Mouse (Mus musculus): ENCODE results near the gene Oma1. TPM values are rescaled to one million over a fixed set of nuclear protein-coding genes. Genes with fewer than 3 reads are reported as not detected.

Oma1 gene
- polyA plus RNA-seq, 1 experiment: 7.2 TPM

DNA sequence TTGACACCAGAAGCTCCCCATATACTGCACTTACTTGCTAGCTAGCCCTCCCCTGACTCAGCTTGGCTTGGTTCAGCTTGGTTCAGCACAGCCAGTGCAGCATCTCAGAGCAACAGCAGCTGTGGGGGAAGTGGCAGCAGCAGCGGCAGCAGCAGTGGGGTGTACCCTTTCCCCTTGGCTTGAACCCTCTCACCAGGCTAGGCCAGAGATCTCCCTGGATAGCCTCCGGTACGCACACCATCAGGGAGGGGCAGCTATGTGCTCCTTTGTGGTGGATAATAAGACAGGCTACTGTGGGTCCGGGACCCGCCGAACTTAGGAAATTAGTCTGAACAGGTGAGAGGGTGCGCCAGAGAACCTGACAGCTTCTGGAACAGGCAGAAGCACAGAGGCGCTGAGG lies 40.6 kb upstream of the Oma1 start:
- no peaks in the 10 kb centered on the region for H3K36me3 ChIP-seq (ENCODE audit: control insufficient read depth, insufficient read depth)
- no peak overlapping the region for H3K4me3 ChIP-seq

DNA sequence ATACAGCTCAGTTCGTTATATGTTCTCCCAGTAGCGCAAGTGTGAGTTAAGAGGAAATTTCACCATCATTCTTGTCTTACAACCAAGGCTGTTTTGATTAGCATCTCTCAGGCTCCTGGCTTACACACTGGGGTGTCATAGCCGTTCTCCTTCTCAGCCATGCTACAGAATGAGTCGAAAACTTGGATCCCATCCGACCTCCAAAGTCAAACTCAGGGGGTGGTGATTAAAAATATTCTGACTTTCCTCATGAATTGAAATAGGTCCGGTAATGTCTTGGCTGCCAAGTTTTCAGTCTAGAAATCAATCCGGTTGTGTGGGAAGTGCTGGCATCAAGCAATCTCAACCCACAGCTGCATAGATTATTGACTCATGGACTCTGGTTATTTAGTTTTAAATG lies 25.3 kb upstream of the Oma1 start:
- Histone ChIP-seq H3K36me3 (ENCODE audit: control insufficient read depth, insufficient read depth) (no peaks in the 10 kb centered on the region), H3K79me2 (ENCODE audit: control insufficient read depth, insufficient read depth) (no peaks in the 10 kb centered on the region), H3ac (ENCODE audit: control insufficient read depth, insufficient read length) (no peak overlapping the region), H3K27me3 (ENCODE audit: control insufficient read depth, insufficient read depth, insufficient read length) (no peaks in the 10 kb centered on the region), H3K4me2 (ENCODE audit: low read depth) (no peak overlapping the region), H3K4me3 (no peak overlapping the region)
- TF ChIP-seq TCF3 (IDR thresholded peaks at IDR 0.05; ENCODE audit: insufficient read length, low read depth) (no peak), TCF12 (IDR thresholded peaks at IDR 0.05; ENCODE audit: insufficient read depth, poor library complexity, severe bottlenecking) (no peak), REST (IDR thresholded peaks at IDR 0.05; ENCODE audit: insufficient read depth, insufficient read length) (no peak), POLR2A (IDR thresholded peaks at IDR 0.05; ENCODE audit: insufficient read length, low read depth) (no peak), USF1 (IDR thresholded peaks at IDR 0.05; ENCODE audit: low read depth) (no peak), SRF (IDR thresholded peaks at IDR 0.05; ENCODE audit: control insufficient read depth, insufficient read length, low read depth) (no peak), CEBPB (IDR thresholded peaks at IDR 0.05; ENCODE audit: insufficient read depth, poor library complexity, severe bottlenecking) (no peak), E2F4 (IDR thresholded peaks at IDR 0.05; ENCODE audit: insufficient read depth) (no peak), MYOD1 (IDR thresholded peaks at IDR 0.05; ENCODE audit: control insufficient read depth in 1 of 3, insufficient read length in 2 of 3, low read depth in 2 of 3) (no peak)

More for the DNA sequence above, 40.6 kb upstream of the Oma1 start:
- H3K27me3 ChIP-seq (ENCODE audit: control insufficient read depth, insufficient read depth, insufficient read length): no peaks in the 10 kb centered on the region
- H3K4me2 ChIP-seq (ENCODE audit: low read depth): no peak overlapping the region
- no peaks in the 10 kb centered on the region for H3K79me2 ChIP-seq (ENCODE audit: control insufficient read depth, insufficient read depth)
- TF ChIP-seq USF1 (IDR thresholded peaks at IDR 0.05; ENCODE audit: low read depth): no peak
- TF ChIP-seq POLR2A (IDR thresholded peaks at IDR 0.05; ENCODE audit: insufficient read length, low read depth): no peak
- no peak for TF ChIP-seq E2F4 (IDR thresholded peaks at IDR 0.05; ENCODE audit: insufficient read depth)
- TF ChIP-seq TCF3 (IDR thresholded peaks at IDR 0.05; ENCODE audit: insufficient read length, low read depth): no peak
- TF ChIP-seq TCF12 (IDR thresholded peaks at IDR 0.05; ENCODE audit: insufficient read depth, poor library complexity, severe bottlenecking): no peak
- TF ChIP-seq REST (IDR thresholded peaks at IDR 0.05; ENCODE audit: insufficient read depth, insufficient read length): no peak
- no peak for TF ChIP-seq SRF (IDR thresholded peaks at IDR 0.05; ENCODE audit: control insufficient read depth, insufficient read length, low read depth)
- TF ChIP-seq POLR2AphosphoS2 (IDR thresholded peaks at IDR 0.05; ENCODE audit: insufficient read length, low read depth): no peak
- no peak for TF ChIP-seq MYOD1 (IDR thresholded peaks at IDR 0.05; ENCODE audit: control insufficient read depth in 1 of 3, insufficient read length in 2 of 3, low read depth in 2 of 3)
- TF ChIP-seq CEBPB (IDR thresholded peaks at IDR 0.05; ENCODE audit: insufficient read depth, poor library complexity, severe bottlenecking): no peak
- no peak for TF ChIP-seq MYOG (IDR thresholded peaks at IDR 0.05; ENCODE audit: control insufficient read depth in 1 of 3, insufficient read depth in 1 of 3, insufficient read length in 2 of 3, low read depth in 2 of 3)
- no peak for TF ChIP-seq MAX (IDR thresholded peaks at IDR 0.05; ENCODE audit: low read depth)
- H3ac ChIP-seq (ENCODE audit: control insufficient read depth, insufficient read length): no peak overlapping the region

DNA sequence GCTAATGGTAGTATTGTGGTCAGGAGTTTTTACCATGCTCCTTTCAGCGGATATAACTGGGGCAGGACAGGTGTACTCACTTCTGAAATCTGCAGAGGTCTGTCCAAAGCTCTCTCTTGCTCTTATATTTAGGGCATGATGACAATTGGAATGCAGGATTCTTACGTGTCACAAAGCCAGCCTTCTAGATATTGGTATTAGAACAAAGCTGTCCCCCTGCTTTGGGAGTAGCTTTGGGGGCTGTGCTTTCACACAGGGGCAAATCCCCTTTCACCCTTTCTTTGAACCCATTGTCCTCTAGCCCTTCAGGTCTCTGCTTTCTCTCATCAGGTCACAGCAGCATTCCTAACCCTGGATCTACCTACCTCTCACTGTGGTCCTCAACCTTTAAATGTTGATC lies 22.8 kb upstream of the Oma1 start, which contains the start of gene 4921539E11Rik:
4921539E11Rik (minus strand) TSS at position 101 of the 400 bp plus-strand sequence.
- H3K4me2 ChIP-seq (ENCODE audit: low read depth): no peak within 1 kb of the TSS
- no peaks in the 10 kb centered on the region for H3K27me3 ChIP-seq (ENCODE audit: control insufficient read depth, insufficient read depth, insufficient read length)
- no peak within 1 kb of the TSS for H3ac ChIP-seq (ENCODE audit: control insufficient read depth, insufficient read length)
- TF ChIP-seq E2F4 (IDR thresholded peaks at IDR 0.05; ENCODE audit: insufficient read depth): no peak
- TF ChIP-seq MYOG (IDR thresholded peaks at IDR 0.05; ENCODE audit: control insufficient read depth in 1 of 3, insufficient read depth in 1 of 3, insufficient read length in 2 of 3, low read depth in 2 of 3): no peak
- no peak for TF ChIP-seq POLR2AphosphoS2 (IDR thresholded peaks at IDR 0.05; ENCODE audit: insufficient read length, low read depth)
- TF ChIP-seq USF1 (IDR thresholded peaks at IDR 0.05; ENCODE audit: low read depth): no peak
- TF ChIP-seq MYOD1 (IDR thresholded peaks at IDR 0.05; ENCODE audit: control insufficient read depth in 1 of 3, insufficient read length in 2 of 3, low read depth in 2 of 3): no peak
- no peak for TF ChIP-seq MAX (IDR thresholded peaks at IDR 0.05; ENCODE audit: low read depth)
- no peak for TF ChIP-seq CEBPB (IDR thresholded peaks at IDR 0.05; ENCODE audit: insufficient read depth, poor library complexity, severe bottlenecking)
- TF ChIP-seq SRF (IDR thresholded peaks at IDR 0.05; ENCODE audit: control insufficient read depth, insufficient read length, low read depth): no peak
- TF ChIP-seq TCF12 (IDR thresholded peaks at IDR 0.05; ENCODE audit: insufficient read depth, poor library complexity, severe bottlenecking): no peak
- TF ChIP-seq REST (IDR thresholded peaks at IDR 0.05; ENCODE audit: insufficient read depth, insufficient read length): no peak
- TF ChIP-seq TCF3 (IDR thresholded peaks at IDR 0.05; ENCODE audit: insufficient read length, low read depth): no peak
- no peak for TF ChIP-seq POLR2A (IDR thresholded peaks at IDR 0.05; ENCODE audit: insufficient read length, low read depth)
- H3K79me2 ChIP-seq (ENCODE audit: control insufficient read depth, insufficient read depth): no peaks in the 10 kb centered on the region
- H3K4me3 ChIP-seq: no peak within 1 kb of the TSS
- no peaks in the 10 kb centered on the region for H3K36me3 ChIP-seq (ENCODE audit: control insufficient read depth, insufficient read depth)

DNA sequence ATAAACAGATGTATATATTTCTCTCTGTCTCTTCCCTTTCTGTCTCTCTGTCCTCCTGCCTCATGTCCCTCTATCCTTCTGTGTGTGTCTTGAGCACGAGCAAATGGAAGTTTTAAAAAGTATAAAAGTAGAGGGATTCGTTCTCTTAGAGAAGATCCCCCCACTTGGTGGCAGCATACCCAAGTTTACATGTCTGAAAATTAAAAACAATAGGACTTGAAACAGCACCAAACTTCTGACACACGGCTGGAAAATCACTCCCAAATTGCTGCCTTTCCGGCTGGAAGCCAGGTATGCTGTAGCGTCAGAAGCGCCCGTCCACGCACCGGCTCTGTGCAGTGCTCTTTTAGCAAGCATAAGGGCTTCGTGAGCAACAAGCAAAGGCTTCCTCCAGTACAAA lies 14.3 kb upstream of the Oma1 start:
- H3ac ChIP-seq (ENCODE audit: control insufficient read depth, insufficient read length): no peak overlapping the region
- no peak for TF ChIP-seq CEBPB (IDR thresholded peaks at IDR 0.05; ENCODE audit: insufficient read depth, poor library complexity, severe bottlenecking)
- no peak for TF ChIP-seq TCF12 (IDR thresholded peaks at IDR 0.05; ENCODE audit: insufficient read depth, poor library complexity, severe bottlenecking)
- TF ChIP-seq POLR2AphosphoS2 (IDR thresholded peaks at IDR 0.05; ENCODE audit: insufficient read length, low read depth): no peak
- no peak for TF ChIP-seq MAX (IDR thresholded peaks at IDR 0.05; ENCODE audit: low read depth)
- no peak for TF ChIP-seq TCF3 (IDR thresholded peaks at IDR 0.05; ENCODE audit: insufficient read length, low read depth)
- no peak for TF ChIP-seq MYOG (IDR thresholded peaks at IDR 0.05; ENCODE audit: control insufficient read depth in 1 of 3, insufficient read depth in 1 of 3, insufficient read length in 2 of 3, low read depth in 2 of 3)
- no peak for TF ChIP-seq REST (IDR thresholded peaks at IDR 0.05; ENCODE audit: insufficient read depth, insufficient read length)
- no peak for TF ChIP-seq USF1 (IDR thresholded peaks at IDR 0.05; ENCODE audit: low read depth)
- TF ChIP-seq MYOD1 (IDR thresholded peaks at IDR 0.05; ENCODE audit: control insufficient read depth in 1 of 3, insufficient read length in 2 of 3, low read depth in 2 of 3): no peak
- no peak for TF ChIP-seq SRF (IDR thresholded peaks at IDR 0.05; ENCODE audit: control insufficient read depth, insufficient read length, low read depth)
- TF ChIP-seq E2F4 (IDR thresholded peaks at IDR 0.05; ENCODE audit: insufficient read depth): no peak
- TF ChIP-seq POLR2A (IDR thresholded peaks at IDR 0.05; ENCODE audit: insufficient read length, low read depth): no peak
- peaks cover 3% of the 10 kb centered on the region for H3K27me3 ChIP-seq (ENCODE audit: control insufficient read depth, insufficient read depth, insufficient read length)
- H3K79me2 ChIP-seq (ENCODE audit: control insufficient read depth, insufficient read depth): no peaks in the 10 kb centered on the region
- no peak overlapping the region for H3K4me3 ChIP-seq
- H3K36me3 ChIP-seq (ENCODE audit: control insufficient read depth, insufficient read depth): no peaks in the 10 kb centered on the region
- H3K4me2 ChIP-seq (ENCODE audit: low read depth): no peak overlapping the region

Measured in myocyte (in vitro differentiated cells).